Mouse (Mus musculus) left cerebral cortex, postnatal 4 days (tissue): ENCODE results near the gene Hcar2. TPM values are rescaled to one million over a fixed set of nuclear protein-coding genes. Genes with fewer than 3 reads are reported as not detected.

ENCODE experiments used
- DNase-seq: peaks from one replicate; pipeline ENCODE4 v3.0.0-alpha.2; 2022
- intact Hi-C: fragments of 180-260 bp; cut with DNase I; formaldehyde crosslinking; loops from one replicate; pipeline ENCODE4 v1.15.1; 2025
- total RNA-seq, 2 experiments: library from RNA; stranded (reverse); gene quantifications; 2 replicates each; pipeline ENCODE4 v1.2.3; 2021

Hcar2 gene
- total RNA-seq, 2 experiments from 2014 or later: not detected

DNA sequence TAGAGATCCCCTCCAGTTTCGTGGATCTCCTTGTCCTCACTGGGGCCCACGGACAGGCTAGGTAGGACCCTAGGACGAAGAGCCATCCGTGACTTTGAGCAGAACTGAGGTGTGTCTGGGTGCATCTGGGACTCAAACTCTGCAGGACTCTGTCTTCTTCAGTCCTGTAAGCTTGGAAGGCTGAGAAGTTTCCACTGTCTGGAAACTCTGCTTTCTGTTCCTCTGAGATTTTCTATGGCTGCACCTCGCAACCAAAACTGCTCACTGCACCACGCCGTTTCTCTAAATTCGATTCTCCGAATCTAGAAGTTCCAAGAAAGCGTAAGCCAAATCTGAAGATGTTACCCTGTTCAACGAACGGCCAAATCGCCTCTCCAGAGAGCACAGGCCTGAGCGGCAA is 1.4 kb downstream of the Hcar2 start:
- intact Hi-C loops: no loop called here
- DNase-seq: no peak

DNA sequence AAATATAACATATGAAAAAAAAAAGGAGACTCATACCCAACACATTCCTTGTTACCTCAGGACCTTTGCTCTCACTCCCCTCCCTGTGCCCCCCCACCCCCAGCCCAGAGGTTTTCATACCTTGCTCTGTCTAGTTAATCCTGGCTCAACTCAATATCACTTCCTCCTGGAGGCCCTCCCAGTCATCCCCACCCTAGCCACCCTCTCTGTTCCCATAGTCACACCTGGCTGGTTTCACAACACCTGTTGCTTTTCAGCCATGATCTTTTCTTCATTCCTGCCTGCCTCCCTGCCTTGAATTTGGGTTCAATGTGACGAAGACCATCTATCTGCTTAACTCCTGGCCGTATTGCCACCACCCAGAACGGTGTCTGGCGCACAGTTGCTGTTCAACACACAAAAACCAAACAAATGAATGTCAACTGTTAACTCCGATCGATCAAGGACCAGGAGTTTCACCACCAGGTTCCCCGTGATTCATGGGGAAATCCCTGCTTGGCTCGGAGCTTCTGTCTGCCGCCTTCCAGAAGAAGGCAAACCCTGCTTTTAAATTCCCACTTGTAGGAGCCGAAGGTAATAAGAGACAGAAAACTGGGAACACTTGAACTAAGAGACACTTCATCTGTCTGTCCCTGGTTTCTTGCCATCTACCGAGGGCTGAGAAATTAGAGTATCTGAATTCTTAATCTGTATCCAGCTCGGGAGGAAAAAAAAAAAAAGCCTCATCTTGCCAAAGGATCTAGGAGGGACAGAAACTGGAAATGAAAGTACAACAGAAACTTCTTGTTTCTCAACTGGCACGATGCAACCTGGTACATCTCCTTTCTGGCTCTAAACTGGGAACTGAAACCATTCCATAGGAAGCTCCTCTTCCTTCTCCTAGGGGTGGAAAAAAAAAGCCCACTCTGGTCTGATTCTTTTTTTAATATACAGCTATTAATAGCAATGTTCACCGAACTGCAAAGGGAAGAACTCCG is 2.6 kb downstream of the Hcar2 start:
- intact Hi-C loops: no loop called here
- DNase-seq: no peak

DNA sequence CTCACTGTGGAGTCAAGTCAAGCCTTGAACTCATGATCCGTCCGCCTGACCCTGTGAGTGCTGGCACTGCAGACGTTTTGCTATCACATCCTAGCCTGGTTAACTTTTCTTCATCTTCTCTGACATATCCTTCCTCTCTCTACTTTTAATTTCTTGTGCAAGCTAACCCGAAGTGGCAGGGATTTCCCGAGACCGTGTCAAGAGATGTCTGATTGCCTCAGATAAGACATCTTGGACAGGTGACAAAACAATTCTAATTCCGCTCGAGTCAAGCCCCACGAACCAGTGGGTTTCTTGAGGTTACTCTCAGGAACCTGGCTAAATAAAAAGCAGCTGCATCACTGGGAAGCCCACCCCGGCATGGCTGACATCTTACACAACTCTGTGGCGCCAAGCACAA is 6.5 kb downstream of the Hcar2 start:
- DNase-seq: no peak
- intact Hi-C loops: no loop called here

DNA sequence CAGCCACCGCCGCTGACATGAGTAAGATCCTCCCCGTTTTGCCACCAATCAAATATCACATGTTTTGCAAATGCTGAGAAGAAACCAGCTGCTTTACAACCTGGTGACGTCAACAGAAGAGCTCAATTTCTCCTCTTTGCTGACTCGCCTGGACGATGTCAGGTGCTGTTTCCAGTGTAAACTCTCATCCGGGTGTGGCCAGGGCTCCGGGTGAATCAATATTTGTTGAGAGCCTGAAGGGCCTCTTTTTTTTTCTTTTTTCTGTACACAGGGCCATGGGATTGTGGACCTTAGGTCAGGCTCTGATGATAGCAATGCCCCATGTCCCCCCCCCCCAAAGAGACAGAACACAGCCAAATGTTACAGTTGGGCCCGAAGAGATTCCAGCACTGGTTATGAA is 10.8 kb downstream of the Hcar2 start:
- intact Hi-C loops: no loop called here

DNA sequence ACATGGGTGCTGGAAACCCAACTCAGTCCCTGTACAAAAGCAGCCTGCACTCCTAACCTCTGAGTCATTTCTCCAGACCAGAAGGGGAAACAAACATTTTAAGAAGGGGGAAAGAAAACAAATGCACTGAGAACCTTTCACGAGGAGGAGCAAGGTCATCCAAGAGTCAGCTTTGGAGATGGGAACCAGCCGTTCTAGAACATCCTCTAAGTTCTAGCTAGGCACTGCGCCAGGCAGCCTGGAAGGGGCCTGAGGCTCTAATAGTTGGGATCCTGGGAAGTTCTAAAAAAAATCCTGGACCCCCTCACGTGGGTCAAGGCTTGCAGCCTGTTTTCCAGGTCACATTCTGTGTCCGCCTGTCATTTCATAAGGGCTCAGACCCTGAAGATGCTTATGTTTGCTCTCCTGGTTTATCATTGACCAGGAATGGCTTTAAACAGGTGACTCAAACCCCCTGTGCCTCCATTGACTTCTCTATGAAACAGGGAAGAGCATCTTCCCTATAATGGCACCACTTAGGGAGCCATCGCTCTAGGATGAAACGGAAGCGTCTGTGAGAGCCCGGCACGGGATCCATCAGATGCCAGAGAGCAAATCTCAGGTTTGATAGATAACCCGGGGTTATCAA is 11.3 kb downstream of the Hcar2 start:
- intact Hi-C loops: no loop called here
- DNase-seq: no peak

More for the DNA sequence above, 10.8 kb downstream of the Hcar2 start:
- DNase-seq: no peak

DNA sequence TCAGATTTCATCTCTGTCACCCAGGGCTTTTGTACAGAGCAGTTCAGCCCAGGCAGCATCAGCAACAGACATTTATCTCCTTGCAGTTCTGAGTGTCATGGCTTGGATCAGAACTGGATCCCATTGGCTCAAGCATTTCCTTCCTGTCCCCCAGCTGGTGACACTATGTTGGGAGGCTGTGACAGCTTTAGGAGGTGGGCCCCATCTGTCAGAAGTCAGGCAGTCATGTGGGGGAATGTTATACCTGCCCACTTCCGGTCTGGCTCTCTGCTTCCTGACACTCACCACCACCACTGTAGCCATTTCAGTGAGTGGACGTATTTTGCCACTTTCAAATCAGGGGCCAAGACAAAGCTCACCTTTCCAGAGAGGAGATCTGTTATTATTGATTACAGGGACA is 13.9 kb downstream of the Hcar2 start:
- no peak for DNase-seq
- intact Hi-C loops: no loop called here

DNA sequence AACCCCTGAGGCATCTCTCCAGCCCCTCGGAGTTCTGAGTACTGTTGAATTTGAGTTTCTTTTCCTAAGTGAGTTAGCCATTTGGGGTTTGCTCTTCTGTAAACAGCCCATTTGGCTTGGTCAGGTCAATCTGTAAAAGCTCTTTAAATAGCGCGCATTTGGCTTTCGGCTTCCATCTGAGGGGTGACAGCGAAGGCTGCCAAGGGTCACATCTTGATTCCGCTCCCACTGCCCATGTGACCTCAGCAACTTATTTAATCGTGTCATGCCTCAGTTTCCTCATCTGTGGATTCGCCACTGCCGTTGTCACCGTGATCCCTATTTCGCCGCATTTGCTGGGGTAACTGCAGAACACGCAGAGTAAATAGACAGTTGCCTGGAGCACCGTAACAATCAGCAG is 21.0 kb downstream of the Hcar2 start:
- DNase-seq: no peak
- intact Hi-C loops: no loop called here

DNA sequence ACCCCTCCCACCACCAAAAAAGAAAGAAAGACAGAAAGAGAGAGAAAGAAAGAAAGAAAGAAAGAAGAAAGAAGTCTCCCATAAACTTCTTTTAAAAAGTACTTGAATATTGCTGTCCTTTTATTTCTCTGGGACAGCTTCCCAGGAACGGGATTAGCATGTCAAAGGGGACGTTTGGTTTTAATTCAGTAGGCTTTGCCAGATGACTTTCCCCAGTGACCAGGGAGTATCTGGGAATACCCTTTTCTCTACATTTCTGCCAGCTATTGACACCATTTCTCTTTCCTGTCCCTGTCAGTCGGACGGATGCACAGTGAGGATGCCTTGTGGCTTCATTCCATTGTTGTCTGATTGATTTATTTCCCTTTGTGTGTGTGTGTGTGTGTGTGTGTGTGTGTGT is 21.5 kb downstream of the Hcar2 start:
- DNase-seq: no peak
- intact Hi-C loops: no loop called here

DNA sequence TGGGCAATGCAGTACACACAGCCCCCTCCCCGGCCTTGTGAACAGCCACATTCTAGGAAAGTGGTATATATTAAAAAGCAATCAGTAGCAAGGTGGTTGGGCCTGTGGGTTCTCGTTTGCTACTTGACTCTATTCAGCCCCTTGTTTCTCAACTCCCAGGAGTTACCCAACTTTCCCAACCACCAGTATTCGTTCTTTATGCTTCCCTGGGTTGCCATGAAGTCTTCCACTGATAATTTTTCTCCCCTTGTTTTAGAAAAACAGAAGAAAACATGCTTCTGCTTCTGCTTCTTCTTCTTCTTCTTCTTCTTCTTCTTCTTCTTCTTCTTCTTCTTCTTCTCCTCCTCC is 22.4 kb downstream of the Hcar2 start:
- intact Hi-C loops: no loop called here
- DNase-seq: no peak

DNA sequence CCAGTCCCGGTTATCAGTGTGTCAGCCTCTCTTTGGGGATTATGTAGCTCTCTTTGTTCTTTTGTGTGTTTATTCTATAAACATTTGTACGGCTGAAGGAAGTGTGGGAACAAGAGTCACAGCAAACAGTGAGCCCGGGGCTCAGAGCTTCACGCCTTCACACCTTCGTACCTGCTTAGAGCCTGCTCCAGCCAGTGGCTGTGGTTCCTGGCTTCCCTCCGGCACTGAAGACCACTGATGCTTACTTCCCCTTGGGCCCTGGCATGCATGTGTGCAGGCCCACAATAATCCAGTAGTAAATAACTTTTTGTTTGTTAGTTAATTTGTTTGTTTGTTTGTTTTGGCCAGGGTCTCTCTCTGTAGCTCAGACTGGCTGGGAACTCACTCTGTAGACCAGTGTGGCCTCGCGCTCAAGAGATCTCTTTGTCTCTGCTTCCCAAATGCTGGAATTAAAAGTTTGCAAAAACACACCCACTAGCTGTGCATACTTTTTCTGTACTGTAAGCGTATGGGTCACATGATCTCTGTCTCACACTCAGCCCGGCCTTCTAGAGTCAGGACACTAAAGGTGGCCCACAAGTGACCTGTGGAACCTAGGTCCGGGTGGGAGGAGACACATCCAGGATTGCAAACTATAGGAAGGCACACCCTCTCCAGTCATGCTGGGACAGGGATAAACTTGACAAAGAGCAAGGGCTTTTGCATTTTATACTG is 22.9 kb downstream of the Hcar2 start:
- intact Hi-C loops: no loop called here
- no peak for DNase-seq

DNA sequence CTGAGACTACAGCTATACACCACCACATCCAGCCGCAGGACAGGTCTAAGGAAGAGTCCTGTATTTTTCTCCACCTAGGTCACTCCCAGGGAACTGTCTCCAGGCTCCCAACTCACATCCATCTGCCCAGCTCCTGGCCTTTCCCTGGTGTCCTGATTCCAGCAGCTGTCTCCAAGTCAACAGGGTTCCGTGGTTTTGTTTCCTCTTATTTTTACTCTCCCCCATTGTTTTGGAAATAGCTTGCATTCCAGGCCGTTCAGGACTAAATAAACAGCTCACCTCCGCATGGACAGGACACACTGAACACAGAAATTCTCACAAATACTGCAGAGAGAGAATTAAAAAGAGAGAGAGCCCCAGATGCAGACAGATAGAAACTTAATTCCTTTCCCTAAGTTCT is 27.9 kb downstream of the Hcar2 start:
- DNase-seq: no peak
- intact Hi-C loops: no loop called here

DNA sequence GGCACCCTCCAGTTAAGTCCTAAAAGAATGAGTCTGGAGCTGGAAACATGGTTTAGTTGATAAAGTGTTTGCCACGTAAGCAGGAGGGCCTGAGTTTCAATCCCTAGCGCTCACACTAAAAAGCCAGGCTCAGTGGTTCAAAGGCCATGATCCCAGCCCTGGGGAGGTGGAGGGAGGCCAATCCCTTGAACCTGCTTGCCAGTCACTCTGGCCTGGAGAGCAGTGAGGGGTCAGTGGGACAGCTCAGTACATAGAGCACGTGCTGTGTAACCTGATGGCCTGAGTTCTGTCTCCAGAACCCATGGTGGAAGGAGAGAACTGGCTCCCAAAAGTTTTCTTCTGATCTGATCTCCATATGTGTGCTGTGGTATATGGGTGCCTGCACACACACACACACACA is 30.5 kb downstream of the Hcar2 start:
- no peak for DNase-seq

DNA sequence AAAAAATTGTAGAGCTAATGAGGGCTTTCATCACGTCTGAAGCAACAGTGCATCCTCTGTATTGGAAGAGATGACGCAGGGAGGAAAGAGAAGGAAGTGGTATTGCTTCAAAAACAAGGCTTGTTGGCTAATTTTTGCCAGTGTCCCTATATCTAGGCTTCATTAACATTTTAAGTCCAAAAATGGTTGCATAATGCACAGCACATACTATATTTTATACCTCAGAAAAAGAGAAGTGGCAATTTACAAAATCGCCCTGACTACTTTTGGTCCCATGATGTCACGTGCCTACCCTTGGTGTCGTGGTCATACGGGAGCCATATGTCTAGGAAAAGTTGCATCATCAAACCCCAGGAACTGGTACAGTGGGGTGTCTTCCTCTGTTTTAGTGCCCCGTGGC is 33.0 kb downstream of the Hcar2 start:
- intact Hi-C loops: no loop called here
- DNase-seq: no peak

More for the DNA sequence above, 30.5 kb downstream of the Hcar2 start:
- intact Hi-C loops: no loop called here

DNA sequence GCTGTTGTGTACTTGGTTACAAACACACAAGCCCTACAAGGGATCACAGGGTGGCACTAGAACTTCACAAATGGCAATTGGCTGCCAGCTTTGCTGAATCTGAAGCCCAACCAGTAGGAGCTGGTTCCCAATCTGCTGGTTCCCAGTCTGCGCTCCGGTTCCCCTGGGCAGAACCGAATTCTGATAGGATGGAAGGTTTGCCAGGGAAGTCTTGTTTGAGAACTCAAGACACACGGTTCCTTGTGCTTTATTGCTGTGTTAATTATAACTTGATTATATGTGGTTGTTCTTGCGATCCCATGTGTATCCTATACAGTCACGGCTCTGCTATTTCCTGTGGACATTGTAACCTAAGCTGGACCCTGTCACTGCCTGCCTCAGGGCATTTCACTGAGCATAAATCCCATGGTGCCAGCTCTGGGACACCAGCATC is 37.6 kb downstream of the Hcar2 start:
- DNase-seq: peak; percentile 14
- intact Hi-C loops: loop anchor here (10.0 kb wide), 1 partner anchor 77 kb away; the partner anchor contains the start of gene Denr

DNA sequence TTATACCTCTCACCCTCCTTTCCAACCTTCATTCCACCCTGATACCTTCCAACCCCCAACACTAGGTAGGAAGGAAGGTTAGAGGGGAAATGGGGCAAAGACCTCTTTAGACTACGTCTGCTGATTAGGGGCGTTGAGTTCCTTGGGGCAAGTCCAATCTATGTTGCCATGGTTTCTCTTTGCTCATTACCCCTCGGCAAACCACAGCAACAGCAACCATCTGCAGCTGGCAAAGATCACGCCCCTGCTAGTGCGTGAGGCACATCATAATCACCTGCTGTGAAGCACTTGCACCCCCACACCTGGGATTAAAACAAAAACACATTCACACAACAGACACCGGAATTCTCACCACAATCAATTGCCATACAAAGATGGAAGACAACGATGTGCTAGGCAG is 42.6 kb downstream of the Hcar2 start:
- intact Hi-C loops: loop anchor here (10.0 kb wide), 1 partner anchor 82 kb away; the partner anchor contains the start of gene Denr

DNA sequence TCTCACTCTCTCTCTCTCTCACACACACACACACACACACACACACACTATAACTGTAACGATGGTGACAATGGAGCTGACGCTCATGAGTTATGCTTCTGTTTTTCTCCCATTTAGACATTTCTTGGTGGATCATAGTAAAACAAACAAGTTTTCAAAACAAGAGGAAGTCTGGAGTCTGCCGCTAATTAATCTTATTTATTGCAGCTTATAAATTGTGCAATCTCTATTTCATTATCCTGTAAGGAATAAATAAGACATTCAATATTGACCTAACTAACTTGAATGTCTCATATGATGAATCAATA is 44.1 kb downstream of the Hcar2 start:
- intact Hi-C loops: loop anchor here (10.0 kb wide), 1 partner anchor 84 kb away; the partner anchor contains the start of gene Denr

More for the DNA sequence above, 42.6 kb downstream of the Hcar2 start:
- DNase-seq: peak; percentile 16

DNA sequence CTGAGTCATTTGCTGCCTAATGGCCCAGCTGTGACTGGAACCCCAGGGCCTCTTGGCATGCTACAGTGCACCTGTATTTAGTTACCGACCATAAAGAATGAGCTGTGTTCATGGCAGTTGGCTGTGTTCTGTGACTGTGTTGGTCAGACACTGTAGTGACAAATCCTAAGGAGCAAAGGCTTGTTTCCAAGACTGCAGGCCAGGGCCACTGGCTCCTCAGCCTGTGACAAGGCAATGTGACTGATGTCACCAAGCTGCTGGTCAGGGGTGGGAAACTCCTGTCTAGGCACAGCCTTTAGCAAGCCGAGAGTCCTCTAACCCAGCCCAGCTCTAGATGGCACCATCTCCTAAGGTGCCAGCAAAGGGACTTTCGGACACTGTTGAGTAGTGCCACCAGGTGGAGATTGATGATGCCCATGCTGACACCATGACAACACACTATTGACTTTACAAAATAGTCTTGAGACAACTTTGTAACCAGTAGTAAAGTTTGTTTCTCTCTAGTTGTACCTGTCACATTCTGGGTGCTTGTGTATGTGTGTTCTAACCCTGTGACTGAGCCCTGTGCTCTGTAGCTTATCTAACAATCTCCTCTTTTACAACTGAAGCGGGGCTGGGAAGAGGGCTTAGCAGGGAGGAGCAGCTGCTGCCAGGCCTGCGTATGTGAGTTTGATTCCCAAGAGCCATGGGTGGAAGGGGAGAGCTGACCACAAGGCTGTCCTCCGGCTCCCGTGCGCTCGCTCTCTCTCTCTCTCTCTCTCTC is 44.6 kb downstream of the Hcar2 start:
- intact Hi-C loops: loop anchor here (10.0 kb wide), 1 partner anchor 84 kb away; the partner anchor contains the start of gene Denr

More for the DNA sequence above, 44.1 kb downstream of the Hcar2 start:
- DNase-seq: no peak

DNA sequence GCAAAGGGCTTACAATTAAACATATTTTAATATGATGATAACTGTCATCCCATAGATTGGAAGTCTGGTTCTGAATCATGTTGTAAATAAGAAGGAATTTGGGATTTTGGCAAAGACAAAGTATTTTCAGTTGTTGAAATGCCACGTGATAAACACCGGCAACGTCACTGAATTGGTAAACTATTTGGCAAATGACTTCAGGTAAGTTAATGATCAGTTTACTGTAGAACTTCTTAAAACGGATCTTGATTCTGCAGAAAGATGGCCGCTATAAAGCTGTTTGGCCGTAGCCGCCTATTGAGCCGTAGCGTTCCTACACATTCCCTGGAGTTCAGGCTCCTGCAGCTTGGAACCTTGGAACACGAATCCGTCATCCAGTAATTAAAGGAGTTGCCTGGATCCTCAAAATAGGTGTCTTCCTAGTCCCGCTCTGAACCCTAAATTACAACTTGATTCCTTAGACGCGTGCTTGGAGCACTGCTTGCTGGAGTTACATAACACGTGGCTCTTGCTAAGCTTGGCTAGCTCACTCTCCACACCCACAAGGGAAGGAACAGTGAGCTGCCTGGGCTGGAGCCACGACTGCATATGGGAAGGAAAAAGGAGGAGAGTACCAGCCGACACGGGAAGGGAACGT is 46.2 kb downstream of the Hcar2 start:
- intact Hi-C loops: no loop called here
- DNase-seq: no peak

More for the DNA sequence above, 44.6 kb downstream of the Hcar2 start:
- DNase-seq: no peak

DNA sequence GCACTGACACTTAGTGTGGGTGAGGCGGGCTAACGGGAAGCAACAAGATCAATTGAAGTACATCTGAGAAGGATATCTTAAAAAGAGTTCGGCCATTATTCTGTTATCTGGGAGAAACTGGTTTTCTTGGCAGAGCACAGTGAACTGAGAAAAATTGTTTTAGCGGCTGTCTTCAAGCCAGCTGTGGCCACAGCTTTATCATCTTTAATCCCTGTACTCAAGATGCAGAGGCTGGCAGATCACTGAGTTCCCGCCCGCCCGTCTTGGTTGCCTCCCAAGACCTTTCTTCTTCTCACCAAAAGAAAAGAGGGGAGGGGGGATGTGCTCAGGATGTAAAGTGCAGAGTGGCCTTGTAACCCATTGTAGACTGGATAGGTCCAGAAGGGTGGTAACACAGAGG is 48.4 kb downstream of the Hcar2 start:
- intact Hi-C loops: no loop called here

More for the DNA sequence above, 48.4 kb downstream of the Hcar2 start:
- no peak for DNase-seq
